Mouse (Mus musculus): ENCODE measurements at regions not wholly inside any gene's neighbourhood (a gene's known extent, or its start where the extent isn't known, plus 50 kb on each side); places are given as distances from the start of the nearest gene placed in this dataset.
A peak's percentile ranks its signal among the peaks of the same experiment; 100 is the strongest.

- DNase-seq, result no peak
Measured at GRCm38 (mm10) chr19:45288722-45289121, 53.1 kb upstream of the Lbx1 start.

DNA sequence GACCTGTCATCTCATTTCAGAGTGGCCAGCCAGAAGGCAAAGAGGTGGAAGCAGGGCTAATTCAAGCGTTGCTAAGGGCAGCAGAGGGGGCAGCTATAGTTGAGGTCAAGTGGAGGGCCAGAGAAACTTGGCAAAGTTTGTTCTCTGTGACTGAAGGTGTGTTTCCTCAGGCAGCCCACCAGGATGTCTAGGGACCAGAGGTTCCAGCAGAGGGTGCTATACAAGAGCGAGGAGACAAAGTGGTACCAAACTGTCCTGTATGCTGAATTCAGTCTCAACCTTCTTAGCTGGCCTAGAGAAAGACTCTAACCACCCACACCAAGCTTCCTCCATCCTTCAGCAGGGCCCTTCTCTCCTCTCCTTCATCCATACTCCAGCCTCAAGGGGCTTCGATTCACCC lies 62.2 kb upstream of the Lbx1 start:
- DNase-seq, result no peak

DNA sequence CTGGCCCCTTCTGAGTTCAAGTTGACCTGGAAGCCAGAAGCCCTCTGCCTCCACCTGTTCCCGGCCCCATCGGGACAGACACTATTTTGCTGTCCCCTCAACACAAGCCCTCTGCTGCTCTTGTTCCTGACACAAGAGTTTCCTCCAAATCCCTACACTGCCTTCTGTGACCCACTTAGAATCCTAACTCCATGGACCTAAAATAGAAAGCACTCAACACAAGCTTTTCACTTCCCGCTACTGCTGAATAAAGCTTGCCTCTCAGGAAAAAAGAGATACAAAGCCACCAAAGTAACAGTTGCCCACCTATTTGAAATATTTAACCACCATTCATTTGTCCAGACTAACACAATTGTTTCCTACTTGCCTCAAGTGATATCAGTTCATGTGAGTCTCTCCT lies 63.7 kb upstream of the Lbx1 start:
- no peak for DNase-seq

GRCm38 (mm10) chr19:45299768-45300167 lies 63.8 kb upstream of the Btrc start:
- no peak for DNase-seq

DNA sequence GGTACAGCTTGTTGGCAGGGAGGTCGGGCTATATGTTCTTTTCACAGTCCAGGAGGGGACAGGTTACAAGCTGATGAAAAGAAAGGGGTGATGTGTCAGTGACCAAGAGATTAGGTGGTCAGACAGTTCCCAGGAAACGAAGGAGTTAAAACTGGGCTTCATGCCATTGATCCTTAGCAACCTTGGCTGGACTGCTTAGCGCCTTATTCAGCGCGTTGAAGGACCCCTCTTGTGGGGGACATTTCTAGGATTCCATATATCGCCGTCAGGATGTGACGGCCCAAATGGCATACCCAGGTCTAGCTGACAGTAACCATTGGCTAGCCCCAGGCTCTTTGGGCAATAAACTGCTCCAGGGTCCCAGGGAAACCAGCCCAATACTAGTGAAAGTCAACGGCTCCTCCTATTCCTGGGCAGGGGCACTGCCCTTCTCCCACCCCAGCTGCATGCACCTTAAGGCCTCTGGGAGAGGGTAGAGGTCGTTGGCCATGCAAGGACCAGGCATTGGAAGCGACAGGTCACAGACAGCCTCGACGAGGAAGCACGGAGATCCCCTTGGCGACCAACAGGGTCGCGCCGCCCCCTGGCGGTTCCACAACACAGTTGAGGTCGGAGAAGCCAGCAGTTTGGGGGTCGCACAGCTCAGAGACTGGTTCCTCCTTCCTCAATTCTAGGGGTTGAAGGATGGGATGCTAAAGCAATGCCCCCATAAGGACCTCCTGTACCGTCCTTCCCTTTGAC lies 62.7 kb upstream of the Btrc start:
- DNase-seq, result peak; percentile 46

DNA sequence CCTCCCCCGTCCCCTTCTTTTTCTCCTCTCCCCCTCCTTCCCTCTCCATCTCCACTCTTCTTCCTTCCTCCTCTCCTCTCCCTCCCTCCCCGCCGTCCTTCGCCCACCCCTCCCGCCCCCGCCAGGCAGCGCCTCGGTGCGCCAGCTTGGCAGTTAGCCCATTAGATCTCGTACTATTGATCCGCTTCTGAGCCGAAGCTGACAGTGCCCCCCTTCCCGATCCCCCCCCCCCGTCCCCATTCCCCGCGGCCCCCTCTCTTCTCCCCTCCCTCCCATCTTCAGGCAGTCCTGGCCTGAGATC lies 62.2 kb upstream of the Btrc start:
- DNase-seq, result no peak

- DNase-seq, result peak; percentile 74
Measured at GRCm38 (mm10) chr19:45301733-45302547, 61.6 kb upstream of the Btrc start.

DNA sequence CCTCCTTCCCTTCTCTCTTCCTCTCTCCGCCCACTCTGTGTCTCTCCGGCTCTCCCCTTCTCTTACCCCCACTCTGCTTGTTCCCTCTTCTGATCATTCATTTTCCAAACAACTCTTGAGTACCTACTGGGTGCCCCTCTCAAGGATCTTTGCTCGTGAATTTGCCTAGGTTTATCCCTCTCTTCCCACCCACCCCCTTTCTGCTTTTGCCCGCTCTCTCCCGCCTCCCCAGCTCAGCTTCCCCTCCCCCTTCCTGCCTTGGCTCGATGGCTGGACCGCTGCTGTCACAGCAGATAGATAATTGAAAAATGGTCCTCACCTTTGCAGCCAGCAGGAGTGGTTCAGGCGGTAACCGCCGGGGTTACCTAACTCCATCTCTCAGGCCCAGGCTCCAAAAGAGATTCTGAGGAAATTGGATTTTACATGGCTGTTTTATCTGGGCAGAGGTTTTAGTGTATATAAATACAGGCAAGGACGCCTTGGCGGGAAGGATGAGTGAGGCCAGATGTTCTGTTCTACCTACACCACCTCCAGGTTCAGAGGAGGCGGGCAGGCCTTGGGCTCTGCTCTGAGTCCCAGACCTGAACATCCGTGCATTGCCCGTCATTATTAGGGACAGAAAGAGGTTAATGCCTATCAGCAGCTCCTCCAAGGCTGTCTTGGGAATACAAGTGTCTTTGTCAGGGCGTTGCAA lies 60.8 kb upstream of the Btrc start:
- DNase-seq, result peak; percentile 69

DNA sequence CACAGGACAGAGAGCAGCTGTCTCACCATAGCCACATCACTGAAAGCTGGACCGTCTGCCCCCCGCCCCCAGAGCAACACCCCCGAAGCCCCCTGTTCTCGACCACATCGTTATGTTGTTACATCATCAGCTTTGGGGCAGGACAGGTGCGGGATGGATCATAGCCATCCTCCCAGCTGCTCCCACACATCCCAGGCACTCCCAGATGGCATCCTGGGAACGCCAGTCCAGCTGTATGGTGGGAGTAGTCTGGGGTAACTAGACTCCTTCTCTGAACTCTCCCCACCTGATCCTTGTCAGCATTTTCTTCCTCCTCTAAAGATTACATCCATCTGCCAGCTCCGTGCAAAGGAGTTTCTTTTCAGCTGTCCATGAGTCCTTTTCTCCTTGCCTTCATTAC lies 59.0 kb upstream of the Btrc start:
- no peak for DNase-seq

- DNase-seq, result no peak
Measured at GRCm38 (mm10) chr19:45307299-45308275, 55.9 kb upstream of the Btrc start.

DNA sequence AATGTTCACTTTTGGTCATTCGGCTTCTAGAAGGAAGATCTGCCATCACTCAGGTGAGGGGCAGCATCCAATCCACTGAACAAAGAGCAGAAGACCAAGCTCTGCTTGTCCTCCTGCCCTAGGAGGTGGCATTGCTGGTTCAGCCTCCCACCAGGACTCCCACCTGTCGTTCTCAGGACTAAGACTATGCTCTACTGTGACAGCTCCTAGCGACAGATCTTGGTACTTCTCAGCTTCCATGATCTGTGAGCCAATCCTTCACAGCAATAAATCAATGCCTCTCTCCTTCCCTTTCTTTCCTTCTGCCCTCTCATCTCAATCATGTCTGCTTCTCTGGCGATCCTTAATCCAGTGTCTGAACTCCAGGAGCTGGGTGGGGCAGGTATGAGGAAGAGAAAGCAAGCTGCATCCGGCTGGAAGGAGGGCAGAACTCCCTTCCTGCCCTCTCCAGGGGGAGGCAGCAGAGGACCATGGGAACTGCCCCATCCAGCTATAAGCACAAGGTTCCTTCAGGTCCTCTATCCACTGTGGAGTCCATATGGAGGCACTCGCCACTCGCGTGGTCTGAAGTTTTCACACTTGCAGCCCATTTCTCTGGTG lies 54.8 kb upstream of the Btrc start:
- DNase-seq, result no peak

- DNase-seq, result no peak
Measured at GRCm38 (mm10) chr19:45310291-45310881, 53.1 kb upstream of the Btrc start.

DNA sequence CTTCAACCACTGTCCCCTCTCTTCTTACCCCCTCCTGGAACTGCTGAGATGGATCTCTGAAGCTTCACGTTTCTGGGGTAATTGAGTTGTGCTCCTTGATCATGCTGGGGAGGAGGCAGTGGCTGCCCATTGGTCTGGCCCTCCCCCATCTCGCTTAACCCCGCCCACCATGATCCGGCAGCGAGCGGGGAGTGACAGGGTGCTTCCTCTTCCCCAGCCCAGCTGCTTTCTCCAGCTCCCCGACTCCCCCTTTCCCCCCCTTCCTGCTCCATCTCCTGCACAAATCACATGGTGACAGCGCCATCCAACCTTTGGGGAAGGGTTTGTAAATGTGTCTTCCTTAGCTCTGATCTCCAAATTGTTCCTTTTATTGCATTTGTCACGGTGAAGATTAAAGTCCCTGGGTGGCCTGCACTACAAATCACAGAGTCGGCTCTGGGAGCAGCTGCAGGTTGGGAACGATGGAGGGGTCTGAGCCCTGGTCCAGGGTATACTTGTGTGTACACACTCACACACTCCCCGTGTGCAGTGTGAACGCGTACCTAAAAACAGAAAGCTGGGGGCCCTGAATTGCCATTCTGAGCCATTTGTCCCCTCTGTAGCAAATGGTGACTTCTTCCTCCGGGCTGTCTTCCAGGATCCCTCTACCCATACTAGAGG lies 52.5 kb upstream of the Btrc start:
- DNase-seq, result peak; percentile 39

DNA sequence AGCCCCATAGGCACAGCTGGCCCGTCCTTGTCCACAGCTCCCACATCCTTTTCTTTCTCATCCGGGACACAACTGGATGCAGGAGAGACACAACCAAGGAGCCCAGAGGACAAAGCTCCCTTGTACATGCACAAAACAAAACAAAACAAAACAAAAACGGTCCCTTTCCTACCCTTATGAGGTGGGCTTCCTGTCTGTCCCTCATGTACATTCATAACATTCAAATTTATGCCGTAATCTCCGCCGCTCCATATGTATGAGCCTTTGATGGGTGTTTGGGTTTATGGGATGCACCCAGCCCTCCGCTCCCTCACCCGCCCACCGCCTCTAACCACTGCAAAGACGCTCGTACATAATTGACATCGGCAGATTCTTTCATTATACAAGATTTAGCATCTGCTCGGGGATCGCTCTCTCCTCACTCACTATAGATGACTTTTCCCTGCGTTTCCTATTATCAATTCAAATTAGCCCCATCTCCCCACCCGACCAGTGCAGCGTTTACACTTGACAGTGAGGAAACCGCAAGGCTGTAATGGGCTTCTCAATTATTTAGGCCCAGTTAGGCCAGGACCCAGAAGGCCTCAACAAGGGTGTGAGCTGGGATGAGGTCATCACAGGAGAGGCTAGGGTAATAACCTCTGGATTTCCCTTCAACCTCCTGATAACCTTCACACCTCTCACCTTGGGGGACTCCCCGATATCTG lies 51.5 kb upstream of the Btrc start:
- DNase-seq, result no peak

DNA sequence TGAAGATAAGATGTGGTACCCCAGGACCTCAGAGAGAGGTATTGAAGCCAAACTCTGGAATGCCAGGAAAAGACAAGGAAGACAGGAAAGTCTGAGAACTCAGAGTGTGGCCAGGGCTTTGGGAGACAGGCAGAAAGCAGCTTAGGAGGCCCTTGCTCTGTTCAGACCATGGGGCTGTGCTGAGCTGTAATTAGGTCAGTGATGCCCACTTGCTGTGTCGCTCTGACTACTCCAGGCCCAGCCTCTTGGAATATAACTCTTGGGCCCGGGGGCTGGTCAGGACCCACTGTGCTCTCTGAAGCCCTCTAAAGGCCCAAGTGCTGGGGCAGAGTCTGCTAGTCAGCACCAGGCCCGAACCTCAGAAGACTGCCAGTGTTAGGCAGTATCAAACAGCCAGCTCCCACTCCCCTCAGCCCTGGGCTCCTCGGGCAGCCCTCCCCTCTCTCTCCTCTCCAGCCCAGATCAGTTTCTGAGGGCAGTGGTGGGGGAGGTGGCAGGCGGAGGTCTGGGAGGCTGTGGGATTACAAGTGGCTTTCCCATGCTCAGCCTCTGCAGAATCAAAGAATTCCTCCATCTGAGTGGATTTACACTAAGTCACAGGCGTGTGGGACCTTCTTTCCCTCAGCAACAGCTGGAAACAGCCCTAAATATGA lies 50.7 kb upstream of the Btrc start:
- no peak for DNase-seq

Measured in cerebellum, adult 8-10 months (tissue).